Mouse (Mus musculus) MEL (cell line): ENCODE results near the gene Usmg5.

Experiments used
- CTCF ChIP-seq, 3 experiments: IDR thresholded peaks in 2 of 3; conservative IDR thresholded peaks in 1 of 3; 2 replicates each; pipeline ENCODE4 v1.5.1; 2011 to 2012; ENCODE audit warnings: low read length in 3 of 3, low read depth in 2 of 3, mild to moderate bottlenecking in 2 of 3, improper control_type of control experiment in 1 of 3, inconsistent platforms in 1 of 3, mixed read lengths in 1 of 3, moderate library complexity in 1 of 3; ENCODE audit not compliant: control insufficient read depth in 1 of 3, insufficient read depth in 1 of 3, poor library complexity in 1 of 3, severe bottlenecking in 1 of 3
- ETS1 ChIP-seq: IDR thresholded peaks from 2 replicates; pipeline ENCODE4 v1.6.1; 2012; ENCODE audit warnings: low read depth, mild to moderate bottlenecking, inconsistent platforms, low read length, improper control_type of control experiment, moderate library complexity
- HCFC1 ChIP-seq: IDR thresholded peaks from 2 replicates; pipeline ENCODE4 v1.6.1; 2012; ENCODE audit warnings: low read depth, mild to moderate bottlenecking, inconsistent platforms, low read length, improper control_type of control experiment, moderate library complexity
- MEF2A ChIP-seq: IDR thresholded peaks from 2 replicates; pipeline ENCODE4 v1.6.1; 2014; ENCODE audit warnings: low read depth, mild to moderate bottlenecking, inconsistent platforms, low read length, improper control_type of control experiment; ENCODE audit not compliant: poor library complexity, insufficient replicate concordance, severe bottlenecking; ENCODE audit errors: extremely low read depth
- USF1 ChIP-seq: IDR thresholded peaks from 2 replicates; pipeline ENCODE4 v1.6.1; 2014; ENCODE audit warnings: low read depth, mild to moderate bottlenecking, inconsistent platforms, low read length, improper control_type of control experiment, moderate library complexity

GRCm38 (mm10) chr19:47053471-47053870 lies 37.0 kb downstream of the Usmg5 start:
- TF ChIP-seq ETS1: no peak
- TF ChIP-seq HCFC1: no peak
- TF ChIP-seq CTCF (IDR thresholded peaks at IDR 0.05 in 2 of 3, conservative IDR thresholded peaks at IDR 0.05 in 1 of 3; ENCODE audit: control insufficient read depth in 1 of 3, insufficient read depth in 1 of 3, low read depth in 2 of 3, low read length in 3 of 3, poor library complexity in 1 of 3, severe bottlenecking in 1 of 3): no peak
- TF ChIP-seq MEF2A: no peak
- TF ChIP-seq USF1: no peak
